Mouse (Mus musculus) urinary bladder, adult 18-20 months (tissue): ENCODE data around the gene Dapk3.
"Not testable (repeated sequence)": the region's sequence is repeated elsewhere in the genome, so short reads cannot be mapped to it uniquely, and the experiment has no call there.

ENCODE experiments used
- DNase-seq, 2 experiments: peaks; one replicate each; pipeline ENCODE4 v3.0.0; 2022; ENCODE audit warnings: low spot score in 2 of 2, mixed read lengths in 2 of 2

Dapk3 gene

DNA sequence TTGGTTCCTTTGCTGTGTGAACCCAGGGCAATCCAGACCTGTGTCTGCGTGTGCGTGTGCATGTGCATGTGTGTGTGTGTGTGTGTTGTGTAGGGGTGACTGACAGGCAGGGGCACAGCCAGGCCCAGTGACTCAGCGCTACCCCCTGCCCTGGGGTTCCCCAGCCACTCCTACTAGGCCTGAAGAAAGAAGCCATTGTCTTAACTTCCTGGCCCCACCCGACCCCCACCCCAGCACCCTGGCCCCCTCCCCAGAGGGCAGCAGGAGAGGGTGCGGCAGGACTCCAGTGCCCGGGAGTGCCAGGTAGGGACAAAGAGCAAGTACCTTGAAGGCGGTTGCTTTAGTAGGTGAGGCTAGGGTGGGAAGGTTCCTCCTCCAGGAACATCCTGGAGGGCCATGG is 37.0 kb upstream of the Dapk3 start:
- DNase-seq = no peak

DNA sequence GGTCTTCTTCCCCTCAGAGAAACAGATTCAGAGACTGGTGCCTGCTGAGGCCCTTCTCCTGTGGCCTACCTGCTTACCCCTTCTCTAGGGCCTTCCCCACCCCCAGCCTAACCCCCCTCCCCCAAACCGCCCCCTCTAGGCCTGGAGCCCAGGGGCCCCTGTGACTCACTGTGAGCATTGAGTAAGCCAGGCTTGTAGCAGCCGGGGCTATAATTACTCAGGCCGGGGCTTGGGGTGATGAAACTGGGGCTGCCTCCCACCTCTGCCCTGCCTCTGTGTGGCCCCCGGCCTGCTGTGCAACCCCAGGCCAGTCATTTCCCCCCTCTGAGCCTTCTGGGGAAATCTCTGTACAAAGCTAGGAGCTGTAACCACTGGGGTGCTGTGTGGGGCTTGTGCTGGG is 36.5 kb upstream of the Dapk3 start:
- no peak for DNase-seq

DNA sequence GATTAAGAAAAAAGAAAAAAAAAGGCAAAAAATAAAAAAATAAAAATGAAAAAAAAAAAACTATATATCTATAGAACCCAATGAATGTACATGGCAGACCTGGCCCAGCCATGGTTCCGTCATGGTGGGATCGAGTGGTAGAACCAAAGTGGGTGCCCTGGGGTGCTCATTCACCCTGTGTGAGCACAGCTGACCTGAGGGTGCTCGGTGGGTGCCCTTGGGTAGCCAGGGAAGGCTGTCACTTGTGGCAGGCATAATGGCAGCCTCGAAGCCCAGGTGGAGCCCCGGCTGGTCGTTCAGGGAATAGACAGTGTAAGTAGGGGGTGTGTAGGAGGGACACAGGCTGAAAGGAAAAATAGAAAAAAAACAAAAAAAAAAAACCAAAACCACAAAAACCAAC is 31.5 kb upstream of the Dapk3 start:
- DNase-seq = no peak

DNA sequence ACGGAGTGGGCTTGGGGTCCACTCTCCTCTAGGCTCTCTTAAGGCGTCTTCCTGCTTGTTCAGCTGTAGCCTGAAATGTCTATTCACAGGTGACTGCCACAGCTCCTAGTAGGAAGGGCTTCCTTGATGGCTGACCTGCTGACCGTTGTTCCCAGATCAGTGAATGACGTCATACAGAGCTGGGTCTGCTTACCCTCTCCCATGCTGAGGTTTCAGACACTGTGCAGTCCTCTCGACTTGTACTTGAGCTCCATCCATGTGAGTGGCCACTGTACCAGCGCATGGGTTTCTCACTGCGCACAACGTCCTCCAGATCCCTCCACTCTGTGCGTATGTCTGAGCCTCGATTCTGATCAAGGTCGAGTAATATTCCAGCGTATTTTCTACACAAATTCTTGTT is 30.2 kb upstream of the Dapk3 start:
- no peak for DNase-seq

DNA sequence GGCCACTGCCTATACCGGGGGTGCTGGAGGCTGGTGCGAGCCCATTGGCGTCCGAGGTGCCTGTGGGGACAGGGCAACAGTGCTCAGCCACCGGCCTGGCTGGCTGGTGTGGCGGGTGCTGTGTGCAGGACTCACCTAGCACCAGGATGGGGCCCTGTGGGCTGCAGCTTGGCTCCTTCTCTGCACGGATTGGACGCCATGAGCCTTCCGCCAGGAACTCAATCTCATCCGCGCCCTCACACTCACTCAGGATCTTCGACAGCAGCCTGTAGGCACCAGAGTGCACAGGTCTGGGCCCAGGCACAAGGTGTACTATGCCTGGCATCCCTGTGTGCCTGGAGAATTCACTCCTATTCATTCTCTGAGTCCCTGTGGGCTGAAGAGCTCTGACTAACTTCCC is 28.5 kb upstream of the Dapk3 start:
- no peak for DNase-seq

DNA sequence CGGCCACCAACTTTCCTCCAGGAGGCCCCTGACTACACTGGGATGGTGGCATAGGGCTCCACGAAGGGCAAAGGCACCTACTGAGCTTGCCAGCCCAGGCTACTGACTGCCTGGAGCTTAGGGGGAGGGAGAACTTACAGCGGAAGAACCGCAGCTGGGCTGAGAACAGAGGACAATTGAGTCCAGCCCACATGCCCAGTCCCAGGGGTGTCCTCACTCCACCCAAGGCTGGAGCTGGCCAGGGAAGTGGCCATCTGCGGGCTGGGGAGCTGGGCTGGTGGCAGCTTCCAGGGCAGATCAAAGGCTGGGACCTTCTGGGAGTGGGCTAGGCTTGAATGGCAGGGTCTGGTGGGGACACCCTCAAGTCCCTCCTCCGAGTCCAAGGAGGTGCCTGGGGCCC is 28.1 kb upstream of the Dapk3 start:
- no peak for DNase-seq

DNA sequence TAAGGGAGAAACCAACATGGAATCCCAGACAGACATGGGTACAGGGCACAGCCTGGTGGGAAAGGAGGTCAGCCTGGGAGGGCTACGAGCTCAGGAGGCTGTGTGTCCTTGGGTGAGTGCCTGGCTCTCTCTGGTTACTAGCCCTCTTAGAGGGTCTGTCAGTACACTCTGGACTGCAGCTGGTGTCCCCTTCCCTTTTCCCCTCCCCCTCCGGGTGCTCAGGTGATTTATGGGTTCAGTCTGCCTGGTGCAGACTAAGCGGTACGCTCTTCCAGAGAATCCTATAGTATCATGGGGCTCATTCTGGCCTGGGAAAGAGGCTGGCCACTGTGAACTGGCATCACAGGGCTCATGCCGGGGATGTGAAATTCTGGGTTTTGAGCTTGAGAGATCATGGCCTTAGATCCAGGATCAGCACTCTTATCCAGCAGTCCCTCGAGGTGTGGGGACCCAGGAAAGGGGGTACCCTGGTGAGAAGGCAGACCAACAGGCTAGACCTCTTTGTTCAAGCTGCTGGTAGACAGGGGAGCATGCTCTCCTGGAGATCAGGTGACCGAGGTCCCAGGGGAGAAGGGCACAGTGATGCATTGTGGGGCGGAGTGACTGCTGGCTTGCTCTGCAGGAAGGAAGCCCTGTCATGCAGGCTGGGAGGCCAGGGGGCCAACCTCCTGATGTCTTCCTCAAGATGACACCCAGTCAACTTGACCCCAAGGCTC is 21.0 kb upstream of the Dapk3 start:
- no peak for DNase-seq

DNA sequence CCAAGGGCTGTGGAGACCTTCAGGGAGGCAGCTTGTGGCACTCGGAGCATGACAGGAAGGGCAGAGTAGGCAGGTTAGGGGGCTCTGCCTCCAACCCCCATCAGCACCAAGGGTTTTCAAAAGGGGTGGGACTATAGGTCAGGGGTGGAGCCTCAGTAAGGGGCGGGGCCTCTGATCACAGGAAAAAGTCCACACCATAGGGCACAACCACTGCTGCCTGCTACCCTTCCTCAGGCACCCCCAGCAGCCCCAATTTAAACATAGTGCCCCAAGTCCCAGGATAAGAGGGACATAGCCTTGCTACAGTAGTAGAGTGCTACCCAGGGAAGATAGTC is 20.5 kb upstream of the Dapk3 start:
- DNase-seq = no peak

DNA sequence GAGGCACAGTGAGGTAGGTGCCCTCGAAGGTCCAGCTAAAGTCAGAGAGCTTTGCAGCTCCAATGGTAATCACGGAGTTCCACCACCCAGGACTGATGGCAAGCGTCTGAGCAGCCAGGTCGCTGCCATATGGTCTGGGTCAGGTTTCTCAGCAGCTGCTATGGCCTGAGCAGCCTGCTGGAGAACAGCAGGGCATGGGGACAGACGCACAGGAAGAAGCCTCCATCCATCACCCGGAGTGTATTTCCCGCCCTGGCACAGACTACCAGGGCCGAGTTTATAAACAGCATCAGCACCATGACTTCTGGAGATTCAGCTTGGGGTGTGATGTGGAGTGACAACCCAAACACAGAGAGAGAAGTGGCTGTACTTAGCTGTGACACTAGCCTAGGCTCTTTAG is 17.7 kb upstream of the Dapk3 start:
- DNase-seq = no peak

DNA sequence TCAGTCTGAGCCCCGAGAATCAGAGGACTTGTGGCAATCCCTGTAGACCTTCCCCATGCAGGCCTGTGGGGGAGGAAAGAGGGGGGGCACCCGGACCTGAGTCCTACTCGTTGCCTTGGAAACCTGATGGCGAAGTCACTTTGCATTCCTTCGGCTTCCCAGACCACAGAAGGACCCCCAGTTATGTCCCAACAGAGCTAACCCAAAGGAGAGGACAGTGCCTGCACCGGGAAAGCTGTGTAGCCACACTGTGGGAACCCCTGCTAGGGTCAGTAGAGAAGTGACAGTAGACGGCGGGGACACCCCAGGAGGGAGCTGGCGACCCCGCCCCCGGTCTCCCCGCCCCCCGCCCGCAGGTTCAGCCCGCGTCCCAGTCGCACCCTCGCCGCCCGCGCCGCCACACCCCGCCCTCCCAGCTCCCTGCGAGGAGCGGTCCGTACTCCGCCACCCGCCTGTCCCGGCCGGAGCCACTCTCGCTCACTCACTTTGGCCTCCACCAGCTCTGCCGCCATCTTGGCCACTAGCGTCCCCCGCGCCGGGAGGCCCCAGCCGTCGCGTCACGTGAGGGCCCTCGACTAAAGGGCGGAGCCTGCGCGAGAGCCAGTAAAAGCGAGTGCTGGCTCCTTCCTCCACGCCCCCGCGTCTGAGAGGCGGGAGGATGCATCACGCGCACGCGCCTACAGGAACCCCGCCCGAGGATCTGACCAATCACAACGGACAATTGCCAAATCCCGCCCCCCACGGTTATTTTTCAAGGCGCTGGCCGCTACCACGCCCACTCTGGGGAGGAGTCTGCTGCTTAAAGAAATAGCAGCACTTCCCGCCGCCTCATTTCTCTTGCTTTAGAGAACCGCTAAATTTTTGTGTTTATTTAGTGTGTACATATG is 15.4 kb upstream of the Dapk3 start, which contains the start of gene Pias4:
TSS of gene Pias4 (minus strand) at position 724 of the 887 bp plus-strand sequence.
- peak; percentile 99 to 100 for DNase-seq

DNA sequence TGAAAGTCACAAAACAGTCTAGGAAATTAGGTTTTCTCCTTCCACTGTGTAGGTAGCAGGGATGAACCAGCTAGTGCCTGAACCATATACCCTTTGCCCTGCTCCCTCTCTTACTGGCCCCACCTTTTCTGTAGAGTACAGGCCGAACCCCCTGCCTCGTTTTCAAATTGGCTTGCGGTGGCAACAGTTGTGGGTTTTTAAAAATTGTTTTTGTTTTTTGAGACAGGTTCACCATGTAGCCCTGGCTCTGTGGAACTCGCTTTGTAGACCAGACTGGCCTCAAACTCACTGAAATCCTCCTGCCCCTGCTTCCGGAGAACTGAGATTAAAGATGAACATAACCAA is 14.7 kb upstream of the Dapk3 start:
- no peak for DNase-seq

DNA sequence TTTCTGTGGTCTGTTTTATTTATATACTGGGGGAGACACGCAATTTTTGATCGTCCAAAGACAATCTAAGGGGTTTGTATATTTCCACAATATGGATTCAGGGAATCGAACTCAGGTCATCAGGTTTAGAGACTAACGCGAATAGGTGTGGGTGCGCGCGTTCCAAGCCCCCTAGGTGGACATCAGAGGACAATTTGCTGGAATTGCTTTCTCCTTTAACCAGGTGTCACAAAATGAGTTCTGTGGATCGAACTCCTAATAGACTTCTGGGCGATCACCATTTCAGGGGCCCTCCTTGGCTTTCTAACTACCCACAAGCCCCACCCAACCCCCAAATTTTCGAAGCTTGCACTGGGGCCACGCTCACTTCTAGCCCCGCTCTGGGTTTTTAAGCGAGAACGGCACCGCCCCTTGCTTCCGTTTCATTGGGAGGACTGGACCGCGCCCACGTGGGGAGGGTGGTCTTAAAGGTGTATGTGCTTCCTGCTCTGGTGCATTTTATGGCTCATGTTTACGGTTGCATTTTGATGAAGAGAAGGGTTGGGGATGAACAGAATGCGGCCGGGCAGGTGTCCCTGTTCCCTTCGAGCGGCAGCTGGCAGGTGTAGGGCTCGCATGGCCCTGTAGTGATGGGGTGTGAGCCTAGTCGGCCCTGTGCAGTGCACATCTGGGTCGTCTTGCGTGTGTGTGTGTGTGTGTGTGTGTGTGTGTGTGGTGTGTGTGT is 14.1 kb upstream of the Dapk3 start:
- peak; percentile 73 to 77 for DNase-seq

DNA sequence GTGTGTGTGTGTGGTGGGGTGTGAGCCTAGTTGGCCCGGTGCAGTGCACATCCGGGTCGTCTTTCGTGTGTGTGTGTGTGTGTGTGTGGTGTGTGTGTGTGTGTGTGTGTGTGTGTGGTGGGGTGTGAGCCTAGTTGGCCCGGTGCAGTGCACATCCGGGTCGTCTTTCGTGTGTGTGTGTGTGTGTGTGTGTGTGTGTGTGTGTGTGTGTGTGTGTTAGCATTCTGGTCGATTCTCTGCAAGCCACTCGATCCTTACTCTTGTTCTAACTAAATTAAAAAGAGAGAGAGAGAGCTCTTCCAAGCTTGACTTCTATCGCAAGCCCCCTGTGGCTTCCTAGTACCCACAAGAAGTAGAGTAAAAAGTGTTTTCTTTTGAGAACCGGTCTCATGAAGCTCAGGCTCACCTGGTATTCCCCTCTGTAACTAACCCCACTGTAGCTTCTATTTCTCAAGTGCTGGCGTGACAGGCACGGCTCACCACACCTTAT is 13.3 kb upstream of the Dapk3 start:
- not testable (repeated sequence) for DNase-seq

DNA sequence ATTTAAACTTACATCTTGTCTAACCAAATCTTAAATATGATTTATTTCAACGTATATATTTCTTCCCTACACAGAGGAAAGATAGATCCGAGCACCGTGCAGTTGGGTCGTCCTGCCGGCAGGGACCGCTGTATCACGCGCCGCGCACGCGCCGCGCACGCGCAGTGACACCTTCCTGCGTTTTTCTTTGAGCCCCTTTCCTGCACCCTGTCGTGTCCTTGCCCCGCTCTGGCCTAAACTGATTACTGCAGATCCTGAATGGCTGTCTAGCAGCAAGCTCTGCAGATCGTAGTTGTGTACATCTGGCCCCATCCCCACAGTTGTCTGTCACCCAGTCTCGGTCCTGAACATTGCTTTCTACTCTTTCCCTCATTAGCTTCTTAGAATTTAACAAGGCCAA is 9.7 kb upstream of the Dapk3 start:
- peak; percentile 69 to 74 for DNase-seq

DNA sequence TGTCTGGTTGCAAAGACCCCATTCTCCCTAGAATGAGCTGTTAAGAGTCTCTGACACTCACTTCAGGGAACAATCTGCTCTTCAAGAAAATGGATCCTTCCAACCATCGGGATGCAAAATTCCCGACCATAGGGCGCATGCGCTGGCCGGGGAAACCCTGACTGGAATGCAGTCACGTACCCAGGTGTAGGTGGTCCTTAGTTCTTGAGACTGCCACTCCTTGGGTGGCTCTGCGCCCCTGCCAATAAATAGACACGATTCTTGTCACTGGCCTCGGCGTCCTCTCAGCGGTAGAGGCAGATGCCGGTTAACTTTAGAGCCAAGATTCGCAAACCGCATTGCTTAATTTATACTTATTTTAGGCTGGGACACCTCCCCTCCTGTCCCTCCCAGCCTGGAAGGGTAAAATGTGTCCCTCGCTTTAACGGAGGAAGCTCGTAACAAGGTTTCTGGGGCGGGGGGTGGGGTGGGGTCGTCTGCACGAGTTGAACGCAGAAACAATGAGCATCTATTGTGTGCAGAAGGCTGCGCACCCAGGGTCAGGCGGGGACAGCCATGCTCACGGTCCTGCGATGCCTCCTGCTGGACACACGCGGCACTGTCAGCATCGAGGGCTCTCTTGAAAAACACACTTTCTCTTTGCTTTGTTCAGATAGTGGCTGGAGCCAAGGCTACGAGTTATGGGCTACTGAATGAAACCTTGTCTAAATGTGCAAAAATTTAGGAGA is 8.0 kb upstream of the Dapk3 start:
- peak; percentile 75 to 82 for DNase-seq

DNA sequence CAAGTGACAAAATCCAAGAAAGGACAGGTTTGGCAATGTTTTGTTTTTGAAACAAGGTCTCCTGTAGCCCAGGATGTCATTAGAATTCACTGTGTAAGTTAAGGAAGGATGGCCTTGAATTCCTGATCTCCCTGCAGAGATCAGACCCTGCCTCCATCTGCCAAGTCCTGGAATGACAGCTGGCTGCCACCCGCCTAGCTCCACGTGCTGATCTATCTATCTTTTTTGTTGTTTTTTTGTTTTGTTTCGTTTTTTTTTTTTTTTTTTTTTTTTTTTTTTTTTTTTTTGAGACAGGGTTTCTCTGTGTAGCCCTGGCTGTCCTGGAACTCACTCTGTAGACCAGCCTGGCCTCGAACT is 7.5 kb upstream of the Dapk3 start:
- not testable (repeated sequence) for DNase-seq

DNA sequence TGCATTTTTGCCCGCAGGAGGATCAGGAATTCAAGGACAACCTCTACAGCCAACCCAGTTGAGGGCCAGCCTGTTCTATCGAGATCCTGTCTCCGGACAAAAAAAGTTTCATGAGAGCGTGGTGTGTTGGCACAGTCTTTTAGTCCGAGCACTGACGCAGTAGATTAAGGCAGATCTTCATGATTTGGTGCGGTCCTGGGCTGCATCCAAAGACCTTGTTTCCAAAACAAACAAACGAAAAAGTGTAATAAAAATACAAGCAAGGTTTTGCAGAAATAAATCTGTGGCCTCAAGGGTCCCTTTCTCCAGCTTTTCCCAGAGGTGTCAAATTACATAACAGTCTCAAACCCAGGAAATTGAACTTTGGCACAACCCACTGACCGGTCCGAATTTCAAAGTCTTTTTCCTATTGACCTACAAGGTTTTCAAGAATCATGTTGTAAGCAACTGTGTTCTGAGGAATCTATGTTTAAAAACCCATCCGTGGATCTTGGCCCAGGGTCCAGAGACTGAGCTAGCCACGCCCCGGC is 6.8 kb upstream of the Dapk3 start:
- no peak for DNase-seq

DNA sequence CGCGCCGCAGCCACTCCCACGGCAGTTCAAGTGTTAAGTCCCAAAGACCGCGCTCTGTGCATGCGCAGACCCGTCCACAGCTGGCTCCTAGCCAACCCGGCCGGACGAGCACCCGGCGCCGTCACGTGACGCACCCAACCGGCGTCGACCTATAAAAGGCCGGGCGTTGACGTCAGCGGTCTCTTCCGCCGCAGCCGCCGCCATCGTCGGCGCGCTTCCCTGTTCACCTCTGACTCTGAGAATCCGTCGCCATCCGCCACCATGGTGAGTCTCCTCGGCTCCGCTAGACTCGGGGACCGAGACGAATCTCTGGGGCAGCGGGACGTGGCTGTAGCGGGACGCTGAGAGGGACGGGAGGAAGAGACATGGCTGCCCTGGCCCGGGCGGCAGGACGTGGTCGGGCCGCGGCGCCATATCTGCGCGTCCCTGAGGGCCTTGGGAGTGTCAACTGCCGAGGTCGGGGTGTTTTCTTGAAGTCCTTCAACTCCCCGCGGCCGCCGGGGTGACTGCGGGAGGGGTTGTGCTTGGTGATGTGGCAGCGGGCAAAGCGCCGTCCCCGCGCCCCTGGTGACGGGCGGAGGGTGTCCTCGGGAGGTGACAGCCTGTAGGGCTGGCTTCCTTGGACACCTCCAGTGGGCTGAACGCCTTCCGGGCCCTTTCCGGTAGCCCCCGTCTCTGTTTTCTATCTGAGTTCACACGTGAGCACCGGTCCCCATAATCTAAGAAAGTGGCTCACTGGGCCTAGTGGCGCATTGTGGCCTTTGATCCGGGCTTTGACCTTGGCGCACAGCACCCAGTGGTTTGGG is 6.1 kb upstream of the Dapk3 start, which contains the start of gene Eef2:
TSS of gene Eef2 (plus strand) at position 166 of the 806 bp plus-strand sequence.
- peak; percentile 97 to 98 for DNase-seq

DNA sequence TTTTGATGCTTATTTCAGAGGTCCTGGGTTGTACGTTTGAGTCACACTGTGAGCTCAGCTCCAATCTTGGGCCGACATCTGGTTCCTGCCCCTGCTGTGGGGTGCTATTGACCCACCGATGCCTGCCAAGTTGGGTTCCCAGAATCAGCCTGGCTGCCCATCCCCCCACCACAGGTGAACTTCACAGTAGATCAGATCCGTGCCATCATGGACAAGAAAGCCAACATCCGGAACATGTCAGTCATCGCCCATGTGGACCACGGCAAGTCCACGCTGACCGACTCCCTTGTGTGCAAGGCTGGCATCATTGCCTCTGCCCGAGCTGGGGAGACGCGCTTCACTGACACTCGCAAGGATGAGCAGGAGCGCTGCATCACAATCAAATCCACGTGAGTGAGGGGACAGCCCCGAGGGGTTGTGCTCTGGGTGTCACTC is 5.3 kb upstream of the Dapk3 start:
- no peak for DNase-seq

DNA sequence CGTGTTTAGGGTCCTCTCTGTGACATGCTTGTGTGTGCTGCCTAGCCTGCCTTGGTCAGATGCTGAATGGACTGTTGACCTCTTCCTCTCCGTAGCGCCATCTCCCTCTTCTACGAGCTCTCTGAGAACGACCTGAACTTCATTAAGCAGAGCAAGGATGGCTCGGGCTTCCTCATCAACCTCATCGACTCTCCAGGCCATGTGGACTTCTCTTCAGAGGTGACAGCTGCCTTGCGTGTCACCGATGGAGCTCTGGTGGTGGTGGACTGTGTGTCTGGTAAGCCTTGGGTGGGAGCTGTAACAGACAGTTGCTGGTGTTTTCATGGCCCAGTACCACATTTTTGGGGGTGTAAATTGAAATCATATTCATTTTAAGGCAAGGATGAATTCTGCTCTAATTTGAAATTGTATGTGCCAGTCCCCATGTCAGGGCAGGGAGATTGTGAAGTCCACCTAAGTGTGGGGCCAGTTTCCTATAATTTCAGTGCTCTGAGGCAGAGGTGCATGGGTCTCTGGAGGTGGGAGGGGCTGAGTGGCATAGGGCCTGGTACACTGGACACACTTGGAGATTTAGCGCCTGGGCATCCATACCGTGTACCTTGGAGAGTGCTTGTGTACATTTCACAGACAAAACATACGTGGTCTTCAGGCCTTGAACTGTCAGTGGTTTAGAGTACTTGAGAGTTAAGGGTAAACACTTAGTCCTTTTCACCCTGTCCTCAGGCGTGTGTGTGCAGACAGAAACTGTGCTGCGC is 4.7 kb upstream of the Dapk3 start:
- DNase-seq = no peak
